Mouse (Mus musculus) forebrain, embryonic 12.5 days (tissue): ENCODE results near the gene Cmss1. TPM values are rescaled to one million over a fixed set of nuclear protein-coding genes. Genes with fewer than 3 reads are reported as not detected.

Experiments
- ATAC-seq: fragments of 200-750 bp; cut with Nextera tagmentation; 2 replicates; pipeline ENCODE4 v1.8.0; 2017; ENCODE audit warnings: moderate TSS enrichment; ENCODE audit not compliant: low FRiP score
- H3K27ac ChIP-seq: fragments of 300-500 bp; sonication (generic); 2 replicates; pipeline ENCODE4 v1.5.1; 2016; ENCODE audit warnings: mild to moderate bottlenecking
- H3K27me3 ChIP-seq: fragments of 300-500 bp; sonication (generic); 2 replicates; pipeline ENCODE4 v1.6.1; 2016; ENCODE audit warnings: mild to moderate bottlenecking
- H3K36me3 ChIP-seq: fragments of 300-500 bp; sonication (generic); replicated peaks from 2 replicates; pipeline ENCODE4 v1.6.1; 2016; ENCODE audit warnings: mild to moderate bottlenecking
- H3K4me1 ChIP-seq: fragments of 300-500 bp; sonication (generic); 2 replicates; pipeline ENCODE4 v1.6.1; 2016
- H3K4me2 ChIP-seq: fragments of 300-500 bp; sonication (generic); 2 replicates; pipeline ENCODE4 v1.6.1; 2016; ENCODE audit warnings: mild to moderate bottlenecking, moderate library complexity
- H3K4me3 ChIP-seq: fragments of 300-500 bp; sonication (generic); replicated peaks from 2 replicates; pipeline ENCODE4 v1.5.1; 2016; ENCODE audit warnings: mild to moderate bottlenecking
- H3K9ac ChIP-seq: fragments of 300-500 bp; sonication (generic); 2 replicates; pipeline ENCODE4 v1.6.1; 2016; ENCODE audit warnings: mild to moderate bottlenecking
- H3K9me3 ChIP-seq: fragments of 300-500 bp; sonication (generic); 2 replicates; pipeline ENCODE4 v1.6.1; 2016
- WGBS: fragments of 180-500 bp; shearing (Covaris S2); methylation state at CpG from one replicate; pipeline ENCODE4 v1.1.7; 2016; 5-methylcytosine and 5-hydroxymethylcytosine counted together
- polyA plus RNA-seq: library from polyadenylated mRNA; unstranded; fragments of >200 nt; fragmentation: Nextera tagmentation; extraction: Ambion mirVana; gene quantifications from 2 replicates; pipeline ENCODE4 v1.2.1, GENCODE M21; 2016

Gene Cmss1
- polyA plus RNA-seq, 1 experiment from 2014 or later, result 48.2 TPM

DNA sequence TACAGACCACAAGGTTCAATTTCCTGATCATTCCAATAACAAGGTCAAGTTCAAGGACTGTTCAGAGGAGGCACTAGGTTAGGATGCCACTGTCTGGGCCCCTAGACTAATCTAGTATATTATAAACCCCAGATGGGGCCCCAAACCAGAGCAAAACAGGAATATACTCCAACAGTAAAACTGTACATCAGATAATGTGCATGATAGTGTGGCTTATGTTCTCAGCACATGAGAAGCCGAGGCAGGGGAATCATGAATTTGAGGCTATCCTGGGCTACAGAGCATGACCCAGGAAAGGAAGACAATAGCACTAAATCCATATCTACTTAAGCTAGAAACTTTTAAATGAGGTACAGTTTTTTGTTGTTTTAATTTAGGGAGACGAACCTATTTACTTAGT, 294.5 kb downstream of the Cmss1 start:
- Histone ChIP-seq H3K4me3 (no peak overlapping the region), H3K4me2 (no peak overlapping the region), H3K9ac (no peak overlapping the region), H3K36me3 (no peaks in the 10 kb centered on the region), H3K4me1 (peaks cover 7% of the 10 kb centered on the region; the same call in 1 of the 2 replicates), H3K27me3 (no peaks in the 10 kb centered on the region), H3K9me3 (no peaks in the 10 kb centered on the region), H3K27ac (no peak overlapping the region)
- no peak for ATAC-seq
- WGBS, result 85% methylated on average over 2 of the region's 2 CpGs

GRCm38 (mm10) chr16:57305463-57305862, 301.2 kb downstream of the Cmss1 start:
- Histone ChIP-seq H3K36me3 (no peaks in the 10 kb centered on the region), H3K27ac (no peak overlapping the region), H3K27me3 (no peaks in the 10 kb centered on the region), H3K4me3 (no peak overlapping the region), H3K4me2 (no peak overlapping the region), H3K4me1 (no peaks in the 10 kb centered on the region), H3K9me3 (no peaks in the 10 kb centered on the region), H3K9ac (no peak overlapping the region)
- no peak for ATAC-seq
- WGBS, result 81% methylated on average over 6 of the region's 6 CpGs

DNA sequence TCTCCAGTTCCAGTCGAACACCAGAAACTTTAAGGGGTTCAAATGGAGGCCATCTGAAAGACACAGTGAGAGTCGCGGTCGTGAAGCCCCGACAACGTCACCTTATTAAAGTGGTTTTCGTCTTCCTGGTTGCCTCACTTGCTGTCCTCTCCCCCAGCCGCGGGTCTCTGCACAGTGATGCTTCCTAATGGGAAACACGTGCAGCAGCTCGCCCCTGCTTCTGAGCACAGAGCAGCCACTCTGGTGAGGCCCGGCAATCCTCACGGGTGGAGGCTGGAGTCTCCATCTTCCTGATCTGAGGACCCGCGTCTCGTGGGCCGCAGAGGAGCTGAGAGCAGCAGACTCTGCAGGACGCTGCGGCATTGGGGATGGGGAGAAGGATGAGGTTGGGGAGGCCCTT, 302.9 kb downstream of the Cmss1 start:
- no peak overlapping the region for H3K9ac ChIP-seq
- no peaks in the 10 kb centered on the region for H3K36me3 ChIP-seq
- H3K27me3 ChIP-seq, result no peaks in the 10 kb centered on the region
- H3K27ac ChIP-seq, result no peak overlapping the region
- H3K4me3 ChIP-seq, result no peak overlapping the region
- WGBS, result 63% methylated on average over 19 of the region's 19 CpGs
- no peak overlapping the region for H3K4me2 ChIP-seq
- ATAC-seq, result no peak
- H3K4me1 ChIP-seq, result no peaks in the 10 kb centered on the region
- no peaks in the 10 kb centered on the region for H3K9me3 ChIP-seq

DNA sequence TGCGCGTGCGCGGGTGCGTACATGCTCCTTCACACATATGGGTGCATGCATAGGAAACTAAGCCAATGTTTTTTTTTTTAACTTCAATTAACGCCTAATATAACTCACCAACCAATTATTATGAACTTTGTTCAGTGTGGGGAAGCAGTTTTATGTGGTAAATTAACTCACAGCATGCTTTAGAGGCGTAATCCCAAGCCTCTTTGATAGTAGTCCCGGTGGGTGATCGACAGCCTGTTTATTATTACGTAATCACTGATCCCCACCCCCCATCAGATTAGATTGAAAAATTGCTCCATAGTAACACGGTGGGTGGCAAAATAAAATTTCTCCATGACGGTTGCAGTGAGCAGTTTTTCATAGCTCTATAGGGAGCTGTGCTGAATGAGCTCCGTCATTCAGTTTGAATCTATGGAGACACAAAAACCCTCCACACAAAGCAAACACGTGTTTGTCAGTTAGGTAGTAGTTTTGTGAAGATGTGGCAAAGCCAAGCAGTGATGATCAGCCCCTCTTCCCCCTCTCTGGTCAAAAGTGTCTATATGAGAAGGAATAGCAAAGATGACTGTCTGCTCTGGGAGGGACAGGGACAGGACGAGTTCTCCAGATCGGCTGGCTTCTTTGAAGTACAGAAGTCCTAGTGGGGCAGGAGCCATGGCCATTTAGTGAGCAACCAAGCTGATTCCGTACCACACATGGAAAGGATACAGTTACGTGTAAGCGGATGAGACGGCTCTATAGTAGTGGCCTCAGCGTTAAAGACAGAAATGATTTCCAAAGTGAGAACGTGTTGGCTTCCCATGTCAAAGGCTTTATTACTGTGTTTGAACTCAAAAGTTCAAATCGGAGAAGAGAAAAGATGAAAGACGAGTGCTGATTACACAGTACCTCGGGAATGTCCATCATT, 303.6 kb downstream of the Cmss1 start:
- ATAC-seq, result peak; percentile 49; the same call in 1 of the 2 replicates
- no peak overlapping the region for H3K4me3 ChIP-seq
- no peaks in the 10 kb centered on the region for H3K9me3 ChIP-seq
- WGBS, result 76% methylated on average over 25 of the region's 25 CpGs
- no peak overlapping the region for H3K4me2 ChIP-seq
- H3K27me3 ChIP-seq, result no peaks in the 10 kb centered on the region
- no peaks in the 10 kb centered on the region for H3K4me1 ChIP-seq
- H3K27ac ChIP-seq, result no peak overlapping the region
- H3K36me3 ChIP-seq, result no peaks in the 10 kb centered on the region
- no peak overlapping the region for H3K9ac ChIP-seq

- Histone ChIP-seq H3K36me3 (no peaks in the 10 kb centered on the region), H3K4me3 (no peak overlapping the region), H3K27ac (no peak overlapping the region), H3K4me1 (no peaks in the 10 kb centered on the region), H3K9me3 (no peaks in the 10 kb centered on the region), H3K4me2 (no peak overlapping the region), H3K9ac (no peak overlapping the region), H3K27me3 (no peaks in the 10 kb centered on the region)
- no peak for ATAC-seq
- 86% methylated on average over 9 of the region's 9 CpGs for WGBS
Observed at GRCm38 (mm10) chr16:57301512-57302115, 305.1 kb downstream of the Cmss1 start.

DNA sequence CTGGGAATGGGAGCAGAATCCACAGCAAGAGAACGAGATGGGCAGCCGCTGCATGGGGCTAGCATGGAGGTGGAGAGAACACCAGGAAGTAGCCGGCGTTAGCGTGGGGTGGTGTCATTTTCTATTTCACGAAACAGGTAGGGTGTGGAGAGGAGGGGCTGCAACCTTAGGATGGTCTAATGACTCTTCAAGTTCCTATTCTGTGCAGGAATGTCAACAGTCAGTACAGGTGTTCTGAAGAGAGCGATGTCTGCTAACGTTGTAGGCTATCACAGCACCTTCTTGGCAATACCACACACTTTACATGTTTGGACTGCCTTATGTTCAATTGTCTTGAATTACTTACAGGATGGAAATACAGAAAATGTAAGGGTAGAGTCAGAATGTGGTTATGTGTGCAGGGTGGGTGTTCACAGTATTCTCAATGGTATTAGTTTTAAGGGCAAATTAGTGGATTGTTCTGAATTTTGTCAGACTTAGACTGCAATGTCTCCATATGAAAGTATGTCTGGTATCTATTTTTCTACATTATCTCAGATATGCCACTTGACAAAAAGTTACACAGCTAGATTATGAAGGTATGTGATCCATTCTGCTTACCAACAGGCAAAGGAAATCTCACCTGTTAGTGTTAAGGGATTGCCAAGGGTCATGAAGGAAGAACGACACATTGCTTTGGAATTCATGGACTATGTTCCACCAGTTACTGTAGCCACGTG, 311.3 kb downstream of the Cmss1 start:
- 88% methylated on average over 10 of the region's 10 CpGs for WGBS
- H3K9me3 ChIP-seq, result no peaks in the 10 kb centered on the region
- ATAC-seq, result no peak
- H3K27ac ChIP-seq, result no peak overlapping the region
- H3K4me3 ChIP-seq, result no peak overlapping the region
- H3K9ac ChIP-seq, result no peak overlapping the region
- no peaks in the 10 kb centered on the region for H3K4me1 ChIP-seq
- no peaks in the 10 kb centered on the region for H3K27me3 ChIP-seq
- no peak overlapping the region for H3K4me2 ChIP-seq
- H3K36me3 ChIP-seq, result no peaks in the 10 kb centered on the region

DNA sequence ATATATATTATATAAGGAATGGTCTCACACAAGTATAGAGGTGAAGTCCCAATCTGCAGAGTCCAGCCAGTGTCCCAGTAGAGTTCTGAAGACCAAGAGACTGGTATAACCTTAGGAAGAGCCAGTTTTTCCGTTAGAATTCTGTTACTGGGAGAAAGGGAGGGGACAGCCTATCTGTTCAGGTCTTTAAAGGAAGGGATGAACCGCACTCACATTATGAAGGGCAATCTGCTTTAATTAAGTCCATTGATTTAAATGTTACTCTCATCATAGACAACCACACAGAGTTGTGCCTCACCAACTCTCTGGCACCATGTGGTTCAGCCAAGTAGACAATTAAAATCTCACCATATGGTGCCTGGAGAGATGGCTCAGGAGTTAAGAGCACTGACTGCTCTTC, 313.9 kb downstream of the Cmss1 start, which contains the start of gene Tmem30c:
TSS of gene Tmem30c (minus strand) at position 101 of the 400 bp plus-strand sequence.
- H3K9me3 ChIP-seq, result no peaks in the 10 kb centered on the region
- H3K4me1 ChIP-seq, result no peaks in the 10 kb centered on the region
- no peak within 1 kb of the TSS for H3K4me2 ChIP-seq
- H3K27me3 ChIP-seq, result no peaks in the 10 kb centered on the region
- 62% methylated on average over 2 of the region's 2 CpGs for WGBS
- H3K9ac ChIP-seq, result no peak within 1 kb of the TSS
- H3K27ac ChIP-seq, result no peak within 1 kb of the TSS
- no peaks in the 10 kb centered on the region for H3K36me3 ChIP-seq
- no peak for ATAC-seq
- H3K4me3 ChIP-seq, result no peak within 1 kb of the TSS

GRCm38 (mm10) chr16:57292296-57292695, 314.4 kb downstream of the Cmss1 start:
- Histone ChIP-seq H3K36me3 (no peaks in the 10 kb centered on the region), H3K4me1 (no peaks in the 10 kb centered on the region), H3K9me3 (no peaks in the 10 kb centered on the region), H3K4me2 (no peak overlapping the region), H3K9ac (no peak overlapping the region), H3K27ac (no peak overlapping the region), H3K4me3 (no peak overlapping the region), H3K27me3 (no peaks in the 10 kb centered on the region)
- WGBS, result 68% methylated on average over 4 of the region's 4 CpGs
- no peak for ATAC-seq

- no peak for ATAC-seq
- H3K9ac ChIP-seq, result no peak overlapping the region
- 89% methylated on average over 5 of the region's 5 CpGs for WGBS
- H3K27me3 ChIP-seq, result no peaks in the 10 kb centered on the region
- no peak overlapping the region for H3K4me2 ChIP-seq
- no peak overlapping the region for H3K4me3 ChIP-seq
- H3K36me3 ChIP-seq, result no peaks in the 10 kb centered on the region
- no peaks in the 10 kb centered on the region for H3K4me1 ChIP-seq
- no peaks in the 10 kb centered on the region for H3K9me3 ChIP-seq
- no peak overlapping the region for H3K27ac ChIP-seq
Observed at GRCm38 (mm10) chr16:57291696-57292095, 315.0 kb downstream of the Cmss1 start.

- no peaks in the 10 kb centered on the region for H3K36me3 ChIP-seq
- no peaks in the 10 kb centered on the region for H3K4me1 ChIP-seq
- no peak overlapping the region for H3K4me2 ChIP-seq
- no peaks in the 10 kb centered on the region for H3K27me3 ChIP-seq
- H3K27ac ChIP-seq, result no peak overlapping the region
- no peak overlapping the region for H3K9ac ChIP-seq
- WGBS, result 86% methylated on average over 8 of the region's 8 CpGs
- no peak for ATAC-seq
- no peak overlapping the region for H3K4me3 ChIP-seq
- no peaks in the 10 kb centered on the region for H3K9me3 ChIP-seq
Observed at GRCm38 (mm10) chr16:57281417-57281816, 325.2 kb downstream of the Cmss1 start.

DNA sequence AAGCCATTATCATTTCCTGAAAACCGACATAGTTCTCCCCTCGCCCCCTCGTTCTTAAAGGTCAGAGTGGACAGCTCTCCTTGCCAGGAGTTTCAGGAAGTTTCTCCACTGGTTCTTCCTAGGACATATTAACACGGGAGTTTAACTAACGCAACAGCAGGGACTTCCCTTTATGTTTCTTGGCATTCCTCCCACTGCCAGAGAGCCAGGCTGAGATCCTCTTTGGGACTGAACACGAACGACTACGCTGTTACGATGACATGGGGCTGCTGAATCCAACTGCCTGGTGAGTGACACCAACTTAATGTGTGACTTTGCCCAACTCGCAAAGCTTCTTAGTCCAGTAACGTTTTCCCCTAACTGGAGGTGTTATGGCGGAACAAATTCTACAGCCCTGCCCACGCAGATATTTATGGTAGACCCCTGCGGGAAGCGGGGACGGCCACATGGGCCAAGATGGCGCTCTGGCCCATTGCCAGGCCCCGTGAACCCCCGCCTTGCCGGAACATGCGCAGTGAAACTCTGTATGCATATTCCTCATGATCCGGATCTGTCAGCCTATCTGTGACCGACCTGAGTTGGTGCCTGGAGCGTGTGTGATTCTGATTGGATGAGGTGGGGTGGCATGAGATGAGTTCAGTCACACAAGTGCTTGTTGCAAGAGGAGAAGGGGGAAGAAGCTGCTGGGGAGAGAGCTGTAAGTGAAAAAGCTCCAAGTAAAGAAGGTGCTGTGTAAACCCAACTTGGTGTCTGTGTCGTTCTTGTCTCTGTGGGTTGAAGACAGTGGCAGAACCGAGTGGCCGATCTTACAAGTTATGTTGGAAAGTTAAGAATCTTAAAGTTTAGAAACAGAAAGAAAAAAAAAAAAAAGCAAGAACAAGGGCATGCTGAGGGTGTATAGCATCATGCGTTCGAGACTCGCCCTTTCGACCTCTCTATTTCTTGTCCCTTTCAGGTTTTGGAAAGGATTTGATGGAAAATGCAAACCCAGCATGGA, 326.1 kb downstream of the Cmss1 start:
- Histone ChIP-seq H3K9ac (no peak overlapping the region), H3K9me3 (no peaks in the 10 kb centered on the region), H3K4me2 (no peak overlapping the region), H3K27me3 (no peaks in the 10 kb centered on the region), H3K4me1 (no peaks in the 10 kb centered on the region), H3K4me3 (no peak overlapping the region), H3K27ac (no peak overlapping the region), H3K36me3 (no peaks in the 10 kb centered on the region)
- no peak for ATAC-seq
- WGBS, result 92% methylated on average over 31 of the region's 31 CpGs
